Mouse (Mus musculus) CD4-positive, CD25-positive, alpha-beta regulatory T cell, adult 4 months (primary cell): Measurements from ENCODE around the gene Snx30. TPM values are rescaled to one million over a fixed set of nuclear protein-coding genes. Genes with fewer than 3 reads are reported as not detected.

Experiments
- ATAC-seq: one replicate; pipeline ENCODE4 v1.8.0; 2017
- polyA plus RNA-seq, 2 experiments: library from polyadenylated mRNA; unstranded; fragments of 100-300 nt; shearing (Covaris generic); gene quantifications; one replicate each; pipeline ENCODE4 v1.2.1; 2017

The Snx30 gene
- polyA plus RNA-seq, 2 experiments from 2014 or later = 2.2 to 2.6 TPM

DNA sequence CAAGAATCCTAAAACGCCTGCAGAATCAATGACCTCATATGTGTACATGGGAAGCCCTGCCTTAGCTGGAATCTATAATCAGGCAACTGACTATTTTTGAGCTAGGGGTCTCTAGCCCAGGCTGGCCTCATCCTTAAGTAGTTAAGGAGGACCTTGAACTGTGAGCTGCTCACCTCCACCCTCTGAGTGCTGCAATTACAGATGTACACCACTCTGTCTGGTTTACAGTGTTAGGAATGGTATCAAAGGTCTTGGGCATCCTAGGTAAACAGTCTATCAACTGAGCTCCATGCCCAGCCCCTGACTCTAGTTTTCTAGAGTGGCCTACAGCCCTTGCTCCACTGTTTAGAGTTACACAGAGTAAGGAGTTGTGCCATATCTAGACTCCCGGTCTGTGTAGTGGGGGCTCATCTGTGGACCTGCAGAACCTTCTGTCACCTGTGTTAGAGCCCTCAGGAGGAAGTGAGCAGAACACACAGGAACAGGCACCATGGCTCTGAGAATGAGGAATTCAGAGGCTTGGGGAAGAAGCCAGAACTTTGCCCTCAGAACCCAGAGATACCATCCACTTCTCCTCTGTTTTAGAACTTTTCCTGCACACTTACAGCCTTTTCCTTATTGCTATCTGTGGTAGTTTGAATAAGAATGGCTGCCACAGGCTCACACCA, 9.7 kb upstream of the Snx30 start:
- no peak for ATAC-seq

DNA sequence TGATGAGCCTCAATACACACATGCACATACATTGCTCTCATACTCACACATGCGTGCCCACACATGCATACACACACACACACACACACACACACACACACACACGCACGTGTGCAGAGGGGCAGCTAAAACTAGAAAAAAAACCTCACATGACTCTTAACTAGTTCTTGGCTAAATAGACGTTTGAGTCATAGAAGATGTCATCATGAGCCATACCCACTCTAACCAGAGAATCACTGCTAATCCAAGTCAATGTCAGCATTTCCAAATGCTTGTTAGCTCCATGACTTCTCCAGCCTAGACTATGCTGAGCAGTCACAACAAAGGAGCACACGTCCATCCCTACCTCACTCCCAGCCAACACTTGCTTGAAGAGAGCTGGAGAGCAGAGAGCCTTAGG, 5.5 kb upstream of the Snx30 start:
- no peak for ATAC-seq

DNA sequence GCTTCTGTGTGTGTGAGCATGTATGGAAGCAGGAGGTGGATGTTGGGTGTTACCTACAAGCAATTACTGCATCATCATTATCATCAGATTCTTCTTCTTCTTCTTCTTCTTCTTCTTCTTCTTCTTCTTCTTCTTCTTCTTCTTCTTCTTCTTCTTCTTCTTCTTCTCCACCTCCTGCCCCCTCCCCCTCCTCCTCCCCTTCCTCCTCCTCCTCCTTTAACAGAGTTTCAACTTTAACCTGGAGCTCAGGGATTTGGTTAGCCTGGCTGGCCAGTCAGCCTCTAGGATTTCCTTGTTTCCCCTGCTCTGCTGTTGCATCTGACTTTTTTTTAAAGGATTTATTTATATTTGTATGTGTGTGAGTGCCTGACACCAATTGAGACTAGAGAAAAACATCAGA, 4.2 kb upstream of the Snx30 start, which contains the start of gene Inip:
Gene Inip (minus strand): TSS at position 101 of the 400 bp plus-strand sequence.
- ATAC-seq = no peak

DNA sequence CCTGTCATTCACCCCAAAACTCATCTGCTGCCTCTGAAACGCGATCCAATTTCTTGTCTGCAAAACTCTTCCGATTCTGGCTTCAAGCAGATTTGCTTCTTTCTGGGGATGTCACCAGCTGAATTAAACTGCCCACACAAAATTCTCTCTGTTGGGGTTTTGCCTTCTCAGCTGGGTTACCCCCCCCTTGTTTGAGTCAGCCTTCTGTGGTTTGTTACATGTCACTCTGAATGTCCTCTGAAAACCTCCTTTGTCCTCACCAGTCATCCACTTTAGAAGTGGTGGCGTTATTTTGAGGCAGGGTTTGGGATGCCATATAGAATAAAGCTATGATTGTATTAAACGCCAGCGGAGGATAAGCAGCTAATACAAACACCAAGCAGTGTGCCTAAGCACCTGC, 3.5 kb upstream of the Snx30 start:
- ATAC-seq = no peak

DNA sequence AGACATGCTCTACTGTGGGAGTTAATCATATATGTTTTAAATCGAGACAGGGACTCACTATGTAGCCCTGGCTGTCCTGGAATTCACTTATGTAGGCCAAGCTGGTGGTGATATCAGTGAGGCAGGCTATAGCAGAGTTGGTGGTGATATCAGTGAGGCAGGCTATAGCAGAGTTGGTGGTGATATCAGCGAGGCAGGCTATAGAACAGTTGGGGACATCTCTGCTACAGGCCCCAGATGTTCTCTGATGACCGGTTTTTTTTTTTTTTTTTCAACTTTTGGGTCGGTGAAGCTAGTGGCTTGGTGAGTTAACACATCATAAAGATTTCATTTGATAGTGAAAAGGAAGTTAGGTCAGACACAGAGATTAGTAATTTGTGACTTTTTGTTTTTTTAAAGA, 2.8 kb upstream of the Snx30 start:
- ATAC-seq = no peak

DNA sequence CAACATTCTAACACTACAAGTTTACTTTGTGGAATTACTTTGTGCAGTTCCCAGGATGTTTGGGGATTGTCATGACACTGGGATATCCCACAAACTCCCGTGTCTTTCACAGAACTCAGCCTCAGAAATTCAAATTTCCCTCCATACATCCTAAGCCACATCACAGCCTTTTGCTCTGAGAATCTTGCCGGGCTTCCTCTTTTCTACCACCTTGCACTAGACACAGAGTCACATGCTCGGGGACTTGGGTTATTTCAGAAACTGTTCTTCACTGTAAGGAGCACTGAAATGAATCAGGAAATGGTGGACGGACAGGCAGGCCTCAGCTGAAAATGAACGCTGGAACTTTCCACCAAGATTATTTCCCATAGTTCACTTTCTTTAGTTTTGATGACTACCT, 2.3 kb upstream of the Snx30 start:
- peak; percentile 24 for ATAC-seq

DNA sequence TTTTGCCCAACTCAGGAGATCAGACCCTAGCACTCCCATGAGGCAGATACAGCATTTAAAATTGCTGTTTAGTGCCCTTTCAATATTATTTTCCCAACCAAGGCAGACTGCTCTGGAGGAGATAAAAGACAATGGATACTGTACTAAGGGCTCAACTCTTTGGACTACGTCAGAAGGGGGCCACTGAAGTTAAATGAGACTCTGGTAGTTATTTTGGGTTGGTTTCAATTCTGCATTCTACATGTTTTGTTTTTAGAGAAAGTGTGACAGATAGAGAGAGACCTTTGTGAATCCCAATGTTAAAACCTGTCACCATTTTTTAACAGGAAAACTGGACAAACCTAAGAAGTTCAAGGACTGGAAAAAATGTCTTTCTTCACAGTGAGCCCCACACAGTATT, 886 bp upstream of the Snx30 start:
- ATAC-seq = no peak

DNA sequence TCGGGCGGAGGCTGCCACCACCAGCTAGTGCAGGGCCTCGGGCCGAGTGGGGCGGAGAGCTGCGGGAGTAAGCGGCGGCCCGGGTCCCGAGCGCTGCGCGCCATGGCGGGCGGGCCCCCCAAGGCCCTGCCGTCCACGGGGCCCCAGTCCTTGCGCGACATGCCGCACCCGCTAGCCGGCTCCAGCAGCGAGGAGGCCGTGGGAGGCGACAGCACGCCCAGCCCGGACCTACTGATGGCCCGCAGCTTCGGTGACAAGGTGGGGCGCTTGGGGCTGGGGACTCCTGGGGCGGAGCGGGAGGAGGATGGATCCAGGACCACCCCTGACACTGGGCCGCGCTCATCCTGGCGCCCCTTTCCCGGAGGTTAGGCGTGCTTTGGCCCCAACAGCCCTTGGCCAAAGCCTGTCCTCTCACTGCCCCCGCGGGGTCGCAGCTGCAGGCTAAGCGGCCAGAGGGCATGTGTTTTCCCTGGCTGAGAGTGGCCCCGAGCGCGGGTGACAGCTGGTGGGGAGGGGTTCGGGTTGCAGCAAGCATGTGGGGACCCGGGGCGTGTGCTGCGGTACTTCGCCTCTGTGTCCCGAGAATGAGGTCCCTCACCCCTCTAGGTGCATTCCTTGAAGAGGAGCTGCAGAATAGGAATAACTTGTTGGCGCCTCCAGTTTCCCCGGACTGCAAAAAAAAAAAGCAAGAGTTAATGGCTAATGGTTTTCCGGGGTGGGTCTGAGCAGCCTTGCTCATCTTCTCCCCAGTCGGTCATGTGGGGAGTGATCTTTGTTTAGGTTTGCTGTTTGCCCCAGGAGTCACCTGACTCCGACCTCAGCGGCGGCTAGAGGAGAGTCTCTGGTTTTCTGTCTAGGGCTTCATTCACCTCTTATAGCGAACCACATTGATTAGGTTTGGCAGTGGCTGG, 583 bp downstream of the Snx30 start:
- peak; percentile 44 for ATAC-seq

DNA sequence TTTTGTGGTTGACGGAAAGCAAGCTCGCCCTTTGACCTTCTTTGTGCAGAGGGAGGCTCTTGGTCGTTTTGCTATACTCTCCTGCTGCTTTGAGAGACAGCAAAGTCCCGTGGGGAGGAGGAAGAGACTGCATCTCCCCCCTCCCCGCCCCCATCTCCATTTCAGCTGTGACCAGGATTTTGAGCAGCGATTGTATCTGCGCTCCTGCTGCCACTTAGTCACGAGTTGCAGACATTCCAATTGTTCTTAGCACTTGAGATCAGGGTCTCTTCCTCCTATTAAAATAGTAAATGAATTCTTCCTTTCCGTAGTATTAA, 1.2 kb downstream of the Snx30 start:
- no peak for ATAC-seq

DNA sequence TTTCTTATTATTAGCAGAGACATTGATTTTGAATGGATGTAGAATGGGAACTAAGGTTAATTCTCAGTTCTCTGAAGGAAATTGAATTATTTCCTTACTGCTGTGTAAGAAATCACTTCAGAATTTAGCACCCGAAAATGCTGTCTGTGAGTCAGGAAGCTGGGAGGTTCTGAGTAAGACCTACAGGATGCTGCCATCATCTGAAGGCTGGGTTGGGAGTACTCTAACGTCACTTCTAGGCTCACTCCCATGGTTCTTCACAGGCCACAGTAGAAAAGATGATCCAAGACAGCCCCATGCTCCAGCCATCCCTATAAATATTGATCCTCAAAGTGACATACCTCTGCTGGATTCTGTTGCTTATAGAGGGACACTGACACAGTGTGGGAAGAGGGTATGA, 1.9 kb downstream of the Snx30 start:
- no peak for ATAC-seq

DNA sequence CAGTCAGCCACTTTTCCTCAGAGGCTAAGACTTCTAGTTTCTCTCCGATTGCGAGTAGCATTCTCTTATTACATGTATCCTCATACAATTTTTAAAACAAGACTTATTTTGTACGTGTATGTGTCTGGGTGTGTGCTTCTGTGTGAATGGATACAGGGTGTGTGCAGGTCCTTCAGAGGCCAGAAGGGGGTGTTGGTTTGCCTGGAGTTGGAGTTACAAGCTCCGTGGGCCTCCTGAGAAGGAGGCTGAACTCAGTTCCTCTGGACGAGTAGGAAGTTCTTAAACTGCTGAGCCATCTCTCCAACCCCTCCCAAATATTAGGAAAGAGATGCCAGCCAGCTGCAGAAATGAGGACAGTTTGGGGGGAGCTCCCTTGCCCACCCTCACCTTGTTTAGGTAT, 2.8 kb downstream of the Snx30 start:
- ATAC-seq = no peak

DNA sequence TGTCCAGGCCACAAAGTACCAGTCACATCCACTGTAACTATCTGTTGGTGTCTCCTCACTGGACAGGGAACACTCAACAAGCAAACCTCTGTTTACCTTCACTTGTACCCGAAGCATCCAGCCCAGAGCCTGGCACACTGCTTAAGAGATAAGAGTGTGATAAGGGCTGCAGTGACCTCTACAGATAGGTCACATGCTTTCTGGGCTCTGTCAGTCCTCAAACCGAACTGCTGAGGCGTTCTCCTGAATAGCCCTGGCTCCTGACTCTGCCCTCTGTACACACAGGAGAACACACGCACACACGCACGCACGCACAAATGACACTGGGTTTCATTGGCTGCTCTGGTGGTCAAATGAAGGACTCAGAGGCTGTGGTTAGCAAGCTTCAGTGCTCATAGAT, 8.5 kb downstream of the Snx30 start:
- ATAC-seq = no peak

DNA sequence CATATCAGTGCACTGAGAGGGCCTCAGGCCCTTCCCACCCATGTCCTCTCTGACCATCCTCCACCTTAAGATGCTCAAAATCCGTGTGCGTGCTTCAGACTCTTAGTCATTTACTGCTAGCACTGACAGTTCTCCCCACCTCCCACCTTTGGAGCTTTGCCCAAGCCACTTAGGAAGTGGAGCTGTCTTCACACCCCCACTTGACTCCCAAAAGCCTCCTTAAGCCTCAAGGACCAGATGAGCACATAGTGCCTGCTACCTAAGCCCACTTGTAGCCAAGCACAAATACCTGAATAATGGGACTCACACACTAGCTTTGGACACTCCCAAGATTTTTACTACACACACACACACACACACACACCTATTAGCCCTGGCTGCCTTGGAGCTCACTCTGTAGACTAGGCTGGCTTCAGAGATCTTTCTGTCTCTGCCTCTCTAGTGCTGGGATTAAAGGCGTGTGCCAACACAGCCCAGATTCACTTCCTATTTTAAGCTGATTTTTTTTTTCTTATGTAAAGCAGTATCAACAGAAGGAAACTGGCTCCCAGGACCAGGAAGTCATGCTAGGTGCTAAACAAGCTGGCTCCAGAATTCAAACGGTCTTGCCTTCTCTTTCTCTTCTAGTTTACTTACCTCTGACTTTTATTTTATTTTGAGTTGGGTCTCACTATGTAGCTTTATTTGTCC, 9.6 kb downstream of the Snx30 start:
- no peak for ATAC-seq

DNA sequence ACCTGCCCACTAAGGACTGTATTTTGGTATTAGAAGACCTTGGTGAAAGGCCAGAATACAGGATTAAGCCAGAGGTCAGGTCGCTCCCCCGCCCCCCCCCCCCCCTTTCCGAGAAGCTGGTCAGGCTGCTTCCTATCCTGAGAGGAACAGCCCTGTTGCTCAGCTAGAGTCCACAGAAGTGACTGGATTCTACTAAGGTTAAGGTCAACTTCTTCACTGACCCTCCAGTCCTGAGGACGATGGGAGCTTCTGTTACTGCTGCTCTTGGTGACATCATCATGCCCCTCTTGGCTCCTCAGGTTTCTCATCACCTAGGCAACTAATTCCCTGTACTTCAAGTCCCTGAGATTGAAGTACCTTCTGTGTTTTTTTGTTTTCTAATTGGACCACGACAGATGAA, 10.4 kb downstream of the Snx30 start:
- ATAC-seq = no peak

DNA sequence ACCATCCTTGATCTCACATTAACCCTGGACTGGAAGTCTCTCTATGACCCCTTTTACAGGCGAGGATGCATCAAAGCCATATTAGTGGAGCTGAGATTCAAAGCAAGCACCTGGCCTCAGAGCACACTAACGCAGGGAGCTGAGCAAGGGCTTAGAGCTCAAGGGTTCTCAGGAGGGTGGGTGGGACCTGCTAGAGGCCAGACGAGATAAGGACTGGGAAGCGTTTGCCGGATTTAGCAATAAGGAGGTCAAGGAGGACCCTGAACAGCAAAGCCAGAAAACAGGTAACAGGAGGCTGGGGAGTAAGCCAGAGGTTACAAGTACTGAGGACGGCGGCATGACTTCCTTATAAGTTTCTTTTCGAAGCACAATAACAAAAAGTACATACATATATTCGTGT, 10.8 kb downstream of the Snx30 start:
- ATAC-seq = no peak

DNA sequence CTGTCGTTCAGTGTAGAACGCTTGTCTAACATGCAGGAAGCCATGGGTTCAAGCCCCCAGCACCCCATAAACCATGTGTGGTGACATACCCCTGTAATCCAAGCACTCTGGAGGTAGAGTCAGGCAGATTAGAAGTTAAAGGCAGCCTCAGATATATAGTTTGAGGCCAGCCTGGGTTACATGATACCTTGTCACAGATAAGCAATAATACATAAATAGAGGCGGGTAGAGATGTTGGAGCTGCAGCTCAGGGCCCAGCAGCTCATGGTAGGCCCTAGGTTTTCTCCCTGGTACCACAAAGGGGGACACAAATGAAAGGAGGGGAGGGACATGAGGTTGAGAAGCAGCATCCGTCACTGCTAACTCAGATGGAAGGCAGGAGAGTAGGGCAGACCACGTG, 12.2 kb downstream of the Snx30 start:
- no peak for ATAC-seq

DNA sequence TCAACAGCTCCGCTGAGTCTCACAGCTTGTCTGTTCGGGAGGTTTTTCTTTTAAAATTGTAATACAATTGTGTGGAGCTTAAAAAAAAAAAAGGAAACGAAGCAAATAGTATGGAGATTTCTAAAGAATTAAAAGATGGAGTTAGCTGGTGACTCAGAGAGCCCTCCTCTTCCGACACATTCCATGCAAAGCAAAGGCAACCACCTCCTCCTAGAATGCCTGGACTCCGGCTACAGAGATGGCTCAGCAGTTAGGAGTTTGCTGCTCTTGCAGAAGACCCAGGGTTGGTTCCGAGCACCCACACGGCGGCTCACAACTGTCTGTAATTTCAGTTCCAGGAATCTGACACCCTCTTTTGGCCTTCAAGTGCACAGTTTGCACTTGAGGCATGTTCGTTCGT, 12.9 kb downstream of the Snx30 start:
- ATAC-seq = no peak

DNA sequence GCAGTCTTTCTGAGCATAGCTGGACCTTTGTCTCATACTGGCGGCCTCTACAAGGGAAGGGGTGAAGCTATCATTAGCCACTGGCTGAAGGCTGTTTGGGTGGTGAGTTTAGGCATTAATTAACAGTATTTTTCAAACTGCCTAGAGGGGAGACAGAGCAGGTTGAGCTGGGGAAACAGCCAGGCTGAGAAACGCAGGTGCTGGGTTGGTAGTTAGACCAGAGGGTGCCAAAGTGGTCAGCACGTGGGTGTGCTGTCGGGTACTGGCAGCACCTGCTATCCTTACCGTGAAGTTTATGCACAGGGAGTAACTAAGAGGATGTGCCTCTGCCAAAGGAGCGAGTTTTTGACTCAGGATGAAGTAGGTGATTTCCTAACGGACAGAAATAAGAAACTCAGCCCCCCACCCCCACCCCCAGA, 13.4 kb downstream of the Snx30 start:
- ATAC-seq = no peak

DNA sequence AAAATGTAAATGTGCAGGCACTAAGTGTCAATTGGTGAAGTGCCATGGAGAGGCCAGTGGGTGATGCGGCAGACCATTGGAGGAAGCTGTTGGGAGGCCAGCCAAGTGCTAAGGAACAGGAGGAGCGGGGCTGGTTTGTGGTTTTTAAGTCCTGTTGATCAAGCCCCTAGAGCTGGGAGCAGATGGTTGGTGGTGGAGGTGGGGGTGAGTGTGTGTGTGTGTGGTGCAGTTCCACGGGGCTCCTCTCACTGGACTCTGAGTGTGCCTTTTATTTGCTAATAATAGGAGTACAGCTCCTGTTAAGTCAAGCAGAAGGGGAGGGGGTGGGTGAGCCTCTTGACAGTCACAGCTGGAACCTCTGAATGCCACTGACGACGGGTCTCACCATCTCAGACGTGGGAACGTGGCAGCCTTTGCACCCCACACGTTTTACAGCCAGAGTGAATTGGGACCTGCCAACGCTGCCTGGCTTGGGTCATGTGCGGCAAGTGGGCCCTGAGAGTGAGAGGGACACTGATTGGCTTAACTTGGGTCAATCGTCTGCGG, 13.9 kb downstream of the Snx30 start:
- no peak for ATAC-seq

DNA sequence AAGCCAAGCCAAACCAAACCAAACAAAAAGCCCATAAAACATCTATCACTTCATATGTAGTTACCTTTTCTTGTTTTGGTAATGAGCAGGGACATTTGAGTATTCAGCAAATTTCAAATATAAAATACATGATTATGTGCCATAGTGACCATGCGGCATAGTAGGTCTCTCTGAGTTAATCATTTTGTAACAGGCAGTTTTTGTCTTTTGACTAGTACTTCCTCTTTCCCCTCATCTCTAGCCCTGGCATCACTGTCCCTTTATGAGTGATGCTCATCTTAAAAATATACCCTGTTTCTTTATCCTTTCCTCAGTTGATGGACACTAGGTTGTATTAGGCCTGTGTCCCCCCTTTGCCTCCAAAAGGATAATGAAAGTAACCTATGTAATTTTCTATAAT, 15.9 kb downstream of the Snx30 start:
- ATAC-seq = no peak

DNA sequence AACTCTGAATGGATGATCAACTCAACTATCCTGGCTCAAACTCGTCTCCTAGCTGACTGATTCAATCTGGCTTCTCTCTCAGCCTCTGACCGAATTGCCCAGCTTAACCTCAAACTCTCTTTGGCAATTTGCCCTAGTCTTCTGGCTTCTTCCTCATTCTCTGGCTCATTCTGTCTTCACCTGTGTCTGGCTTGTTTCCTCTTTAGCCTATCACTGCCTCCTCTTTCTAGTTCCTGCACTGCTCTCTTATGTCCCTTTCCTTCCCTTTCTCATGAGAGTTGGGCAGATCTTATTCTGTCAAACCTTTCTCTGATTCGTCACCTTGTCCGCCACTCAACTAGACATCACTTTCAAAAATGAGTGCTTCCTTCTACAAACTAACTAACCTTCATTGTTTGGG, 16.5 kb downstream of the Snx30 start:
- no peak for ATAC-seq

DNA sequence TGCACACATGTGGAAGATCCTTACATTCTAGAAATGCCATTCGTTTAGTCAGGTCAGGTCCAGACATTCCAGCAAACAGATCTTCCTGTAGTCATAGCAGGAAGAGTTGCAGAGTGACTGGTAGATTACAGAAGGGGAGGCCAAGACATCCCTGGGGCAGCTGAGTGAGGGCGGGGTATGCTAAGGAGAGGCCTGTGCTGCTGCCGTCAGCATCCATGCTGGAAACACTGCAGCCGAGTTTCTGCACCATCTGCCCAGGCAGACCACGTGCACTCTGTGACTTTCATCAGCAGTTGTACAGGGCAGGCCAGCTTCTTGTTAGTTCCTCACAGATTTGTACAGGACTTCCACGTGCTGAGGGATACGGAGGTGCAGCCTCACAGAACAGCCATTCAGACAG, 17.8 kb downstream of the Snx30 start:
- no peak for ATAC-seq

DNA sequence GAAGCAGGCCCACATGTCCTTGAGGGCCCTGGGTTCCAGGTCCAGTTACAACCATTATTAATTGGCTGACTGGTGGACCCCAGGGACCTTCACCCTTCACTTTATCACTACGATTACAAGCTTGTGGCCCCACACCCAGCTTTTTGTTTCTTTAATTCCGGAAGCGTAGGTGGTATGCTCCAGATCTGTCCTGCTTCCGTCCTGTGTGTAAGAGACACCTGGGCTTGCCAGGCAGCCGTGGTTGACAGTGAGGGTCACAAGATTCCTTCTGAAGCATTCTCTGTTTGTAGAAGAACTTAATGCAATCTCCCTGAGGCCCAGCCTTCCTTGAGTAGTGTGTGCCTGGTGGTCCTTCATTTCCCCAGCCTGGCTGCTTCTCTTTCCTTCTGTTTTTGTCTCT, 19.2 kb downstream of the Snx30 start:
- ATAC-seq = peak; percentile 85

DNA sequence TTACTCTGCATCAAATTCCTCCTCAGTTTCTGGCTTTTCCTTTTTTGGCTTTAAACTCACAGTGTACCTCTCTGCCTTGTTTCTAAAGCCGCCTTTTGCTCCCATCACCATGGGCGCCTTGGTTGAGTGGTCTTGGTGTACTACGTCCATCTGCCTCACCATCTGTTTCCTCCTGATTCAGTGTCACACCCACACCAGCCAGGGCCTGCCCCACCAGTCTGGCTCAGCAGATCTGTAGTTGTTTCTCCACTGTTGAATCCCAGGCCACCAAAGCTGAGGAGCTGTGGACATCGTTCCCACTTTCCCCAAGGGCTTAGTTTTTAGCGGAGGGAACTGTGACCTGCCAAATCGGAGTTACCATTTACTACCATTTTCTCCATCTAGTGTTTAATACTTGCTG, 20.0 kb downstream of the Snx30 start:
- ATAC-seq = no peak
